Mouse (Mus musculus): Measurements from ENCODE around the gene Elavl1. TPM values are rescaled to one million over a fixed set of nuclear protein-coding genes. Genes with fewer than 3 reads are reported as not detected.

Gene Elavl1
- 35.1 and 35.6 TPM in 2 replicates for polyA plus RNA-seq (2012; rRNA removed)

DNA sequence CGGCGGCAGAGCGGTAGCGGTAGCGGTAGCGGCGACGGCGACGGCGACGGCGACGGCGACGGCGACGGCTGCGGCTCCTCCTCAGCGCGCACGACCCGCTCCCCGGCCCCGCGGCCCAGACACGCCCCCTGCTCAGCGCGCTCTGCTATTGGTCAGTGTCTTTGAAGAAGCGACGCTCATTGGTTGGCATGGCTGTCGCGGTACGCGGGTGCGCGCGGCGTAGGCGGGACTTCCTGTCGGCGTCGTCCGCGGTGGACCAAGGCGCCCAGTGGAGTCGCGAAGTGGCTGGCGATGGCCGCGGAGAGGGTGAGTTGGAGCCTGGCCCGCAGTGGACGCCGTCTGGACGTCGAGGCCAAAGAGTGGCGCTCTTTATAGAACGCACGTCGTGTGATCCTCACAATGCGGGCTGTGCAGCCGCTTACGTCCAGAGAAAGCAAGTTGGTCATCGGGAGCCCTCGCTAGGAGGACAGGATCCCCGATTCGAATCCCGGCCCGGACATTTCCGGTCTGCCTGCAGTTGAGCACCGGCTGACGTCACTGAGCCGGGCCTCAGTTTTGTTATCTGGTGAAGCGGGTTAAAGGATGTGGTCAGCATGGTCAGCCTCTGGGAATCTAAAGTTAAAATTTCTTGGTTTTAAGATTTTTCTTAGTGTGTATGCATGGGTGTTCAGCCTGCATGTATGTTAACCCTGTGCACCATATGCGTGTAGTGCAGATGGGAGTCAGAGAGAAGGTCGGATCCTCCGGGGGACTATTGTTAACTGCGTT, at the start of gene Elavl1, which contains the start of gene Ccl25:
TSS of gene Elavl1 (minus strand) at position 431 of the 768 bp plus-strand sequence.
TSS of gene Ccl25 (plus strand) at position 228 of the 768 bp plus-strand sequence.
- H3K4me3 ChIP-seq (ENCODE audit: insufficient read depth, low read length), result peak within 1 kb of the TSS; percentile 98
- TF ChIP-seq POLR2A (IDR thresholded peaks at IDR 0.05; ENCODE audit: extremely low read depth, insufficient read depth, low read length) (peak; percentile 57), CTCF (IDR thresholded peaks at IDR 0.05; ENCODE audit: extremely low read depth, insufficient read depth, low read length) (no peak)
- peaks cover 5% of the 10 kb centered on the region; the same call in 1 of the 2 replicates for H3K4me1 ChIP-seq (ENCODE audit: control insufficient read depth, insufficient read depth, low read length)
- peak within 1 kb of the TSS; percentile 85 for H3K27ac ChIP-seq (ENCODE audit: insufficient read depth, low read length)

- H3K4me3 ChIP-seq (ENCODE audit: insufficient read depth, low read length), result no peak overlapping the region
- H3K4me1 ChIP-seq (ENCODE audit: control insufficient read depth, insufficient read depth, low read length), result no peaks in the 10 kb centered on the region
- TF ChIP-seq POLR2A (IDR thresholded peaks at IDR 0.05; ENCODE audit: extremely low read depth, insufficient read depth, low read length), result no peak
- no peak for TF ChIP-seq CTCF (IDR thresholded peaks at IDR 0.05; ENCODE audit: extremely low read depth, insufficient read depth, low read length)
- H3K27ac ChIP-seq (ENCODE audit: insufficient read depth, low read length), result no peak overlapping the region
Measured at GRCm38 (mm10) chr8:4372657-4373056, 47.4 kb upstream of the Elavl1 start.

DNA sequence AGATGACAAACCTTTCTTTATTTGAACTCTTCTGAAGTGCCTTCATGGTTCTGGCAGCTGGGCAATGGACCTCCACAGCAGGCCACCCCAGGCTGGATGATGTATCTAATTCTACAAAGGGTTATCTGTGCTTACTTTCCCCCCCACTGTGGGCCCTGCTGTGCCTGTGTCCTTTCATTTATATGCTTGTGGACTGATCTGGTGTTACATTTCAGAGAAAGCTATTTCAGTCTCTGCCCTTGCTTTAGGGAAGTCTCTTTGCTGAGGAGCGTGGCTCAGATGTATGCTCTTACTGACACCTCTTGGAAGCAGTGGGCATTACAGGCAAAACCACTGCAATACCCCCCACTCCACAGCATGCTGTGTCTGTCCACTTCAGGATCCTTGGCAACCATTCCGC, 44.9 kb upstream of the Elavl1 start:
- TF ChIP-seq POLR2A (IDR thresholded peaks at IDR 0.05; ENCODE audit: extremely low read depth, insufficient read depth, low read length) (no peak), CTCF (IDR thresholded peaks at IDR 0.05; ENCODE audit: extremely low read depth, insufficient read depth, low read length) (peak; percentile 59)
- no peak overlapping the region for H3K27ac ChIP-seq (ENCODE audit: insufficient read depth, low read length)
- no peaks in the 10 kb centered on the region for H3K4me1 ChIP-seq (ENCODE audit: control insufficient read depth, insufficient read depth, low read length)
- H3K4me3 ChIP-seq (ENCODE audit: insufficient read depth, low read length), result no peak overlapping the region

- TF ChIP-seq CTCF (IDR thresholded peaks at IDR 0.05; ENCODE audit: extremely low read depth, insufficient read depth, low read length) (no peak), POLR2A (IDR thresholded peaks at IDR 0.05; ENCODE audit: extremely low read depth, insufficient read depth, low read length) (no peak)
- H3K4me3 ChIP-seq (ENCODE audit: insufficient read depth, low read length), result no peak overlapping the region
- no peak overlapping the region for H3K27ac ChIP-seq (ENCODE audit: insufficient read depth, low read length)
- H3K4me1 ChIP-seq (ENCODE audit: control insufficient read depth, insufficient read depth, low read length), result no peaks in the 10 kb centered on the region
Measured at GRCm38 (mm10) chr8:4368470-4368869, 43.3 kb upstream of the Elavl1 start.

DNA sequence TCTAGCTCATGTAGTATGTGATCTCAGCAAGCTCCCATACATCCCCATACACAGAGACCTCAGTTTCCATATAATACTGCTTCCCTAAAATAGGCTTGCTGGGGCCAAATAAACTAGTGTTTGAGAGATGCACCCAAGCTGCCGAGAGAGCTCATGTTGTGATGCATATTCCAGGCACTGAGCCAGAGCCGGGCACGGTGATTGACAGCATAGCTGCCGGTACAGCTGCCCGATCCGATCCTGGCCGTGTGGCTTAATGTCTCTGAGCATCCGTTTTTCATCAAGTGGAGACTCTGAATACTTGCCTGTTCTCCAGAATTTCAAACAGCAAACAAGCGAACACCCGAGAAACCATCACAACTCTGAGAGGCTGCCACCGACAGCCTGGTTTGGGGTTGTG, 42.6 kb upstream of the Elavl1 start:
- no peak overlapping the region for H3K27ac ChIP-seq (ENCODE audit: insufficient read depth, low read length)
- TF ChIP-seq CTCF (IDR thresholded peaks at IDR 0.05; ENCODE audit: extremely low read depth, insufficient read depth, low read length) (no peak), POLR2A (IDR thresholded peaks at IDR 0.05; ENCODE audit: extremely low read depth, insufficient read depth, low read length) (no peak)
- H3K4me1 ChIP-seq (ENCODE audit: control insufficient read depth, insufficient read depth, low read length), result no peaks in the 10 kb centered on the region
- H3K4me3 ChIP-seq (ENCODE audit: insufficient read depth, low read length), result no peak overlapping the region

GRCm38 (mm10) chr8:4366189-4366588, 41.0 kb upstream of the Elavl1 start:
- no peak overlapping the region for H3K27ac ChIP-seq (ENCODE audit: insufficient read depth, low read length)
- no peak for TF ChIP-seq POLR2A (IDR thresholded peaks at IDR 0.05; ENCODE audit: extremely low read depth, insufficient read depth, low read length)
- H3K4me3 ChIP-seq (ENCODE audit: insufficient read depth, low read length), result no peak overlapping the region
- no peaks in the 10 kb centered on the region for H3K4me1 ChIP-seq (ENCODE audit: control insufficient read depth, insufficient read depth, low read length)

DNA sequence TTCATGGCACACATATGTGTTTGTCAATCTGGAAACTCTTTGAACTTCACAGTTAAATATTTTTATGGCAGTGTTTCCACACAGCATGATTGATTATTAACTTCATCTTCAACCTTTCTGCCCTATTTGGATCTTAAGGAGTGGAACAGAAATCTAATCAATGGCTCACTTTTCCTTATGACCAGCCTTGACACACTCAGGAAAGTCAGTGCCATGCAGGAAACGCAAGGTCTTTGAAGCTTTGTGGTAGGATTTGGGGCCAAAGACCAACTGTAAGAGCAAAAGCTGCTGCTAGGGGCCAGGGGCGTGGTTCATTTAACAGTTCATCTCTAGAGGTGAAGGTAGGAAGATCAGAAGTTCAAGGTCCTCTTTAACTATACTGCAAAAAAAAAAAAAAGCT, 35.7 kb upstream of the Elavl1 start:
- H3K4me1 ChIP-seq (ENCODE audit: control insufficient read depth, insufficient read depth, low read length), result no peaks in the 10 kb centered on the region
- TF ChIP-seq POLR2A (IDR thresholded peaks at IDR 0.05; ENCODE audit: extremely low read depth, insufficient read depth, low read length), result no peak
- no peak for TF ChIP-seq CTCF (IDR thresholded peaks at IDR 0.05; ENCODE audit: extremely low read depth, insufficient read depth, low read length)
- H3K4me3 ChIP-seq (ENCODE audit: insufficient read depth, low read length), result no peak overlapping the region
- H3K27ac ChIP-seq (ENCODE audit: insufficient read depth, low read length), result no peak overlapping the region

DNA sequence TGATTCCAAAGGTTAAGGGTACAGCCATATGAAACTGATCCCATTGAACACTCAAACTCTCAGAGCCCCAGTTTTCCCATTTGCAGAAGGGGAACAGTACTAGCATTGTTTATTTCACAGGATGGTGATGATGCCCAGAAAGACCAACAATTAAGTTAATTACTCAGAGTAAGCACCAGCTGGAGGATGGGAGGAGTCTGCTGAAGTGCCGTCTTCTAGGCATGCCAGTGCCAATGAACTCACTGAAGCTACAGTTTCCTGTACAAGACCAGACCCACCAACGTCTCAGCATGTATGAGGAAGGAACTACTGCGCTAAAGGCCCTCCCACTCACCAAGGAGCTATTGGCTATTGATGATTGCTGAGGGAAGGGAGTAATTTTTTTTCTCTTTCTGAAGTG, 34.1 kb upstream of the Elavl1 start:
- Histone ChIP-seq H3K4me3 (ENCODE audit: insufficient read depth, low read length) (no peak overlapping the region), H3K27ac (ENCODE audit: insufficient read depth, low read length) (no peak overlapping the region), H3K4me1 (ENCODE audit: control insufficient read depth, insufficient read depth, low read length) (no peaks in the 10 kb centered on the region)
- TF ChIP-seq POLR2A (IDR thresholded peaks at IDR 0.05; ENCODE audit: extremely low read depth, insufficient read depth, low read length) (no peak), CTCF (IDR thresholded peaks at IDR 0.05; ENCODE audit: extremely low read depth, insufficient read depth, low read length) (no peak)

GRCm38 (mm10) chr8:4355455-4355854, 30.2 kb upstream of the Elavl1 start:
- Histone ChIP-seq H3K27ac (ENCODE audit: insufficient read depth, low read length) (no peak overlapping the region), H3K4me3 (ENCODE audit: insufficient read depth, low read length) (no peak overlapping the region), H3K4me1 (ENCODE audit: control insufficient read depth, insufficient read depth, low read length) (no peaks in the 10 kb centered on the region)
- TF ChIP-seq CTCF (IDR thresholded peaks at IDR 0.05; ENCODE audit: extremely low read depth, insufficient read depth, low read length), result no peak
- TF ChIP-seq POLR2A (IDR thresholded peaks at IDR 0.05; ENCODE audit: extremely low read depth, insufficient read depth, low read length), result no peak

GRCm38 (mm10) chr8:4354516-4354915, 29.3 kb upstream of the Elavl1 start:
- Histone ChIP-seq H3K27ac (ENCODE audit: insufficient read depth, low read length) (no peak overlapping the region), H3K4me3 (ENCODE audit: insufficient read depth, low read length) (no peak overlapping the region), H3K4me1 (ENCODE audit: control insufficient read depth, insufficient read depth, low read length) (no peaks in the 10 kb centered on the region)
- TF ChIP-seq CTCF (IDR thresholded peaks at IDR 0.05; ENCODE audit: extremely low read depth, insufficient read depth, low read length), result no peak
- no peak for TF ChIP-seq POLR2A (IDR thresholded peaks at IDR 0.05; ENCODE audit: extremely low read depth, insufficient read depth, low read length)
